Mouse (Mus musculus) forebrain, embryonic 16.5 days (tissue): ENCODE results near the gene Pttg1ip. TPM values are rescaled to one million over a fixed set of nuclear protein-coding genes. Genes with fewer than 3 reads are reported as not detected.
A peak's percentile ranks its signal among the peaks of the same experiment; 100 is the strongest.

Experiments
- ATAC-seq: fragments of 200-750 bp; cut with Nextera tagmentation; 2 replicates; pipeline ENCODE4 v1.8.0; 2017; ENCODE audit warnings: mild to moderate bottlenecking, moderate library complexity
- H3K27ac ChIP-seq: fragments of 300-500 bp; sonication (generic); 2 replicates; pipeline ENCODE4 v1.5.1; 2014; ENCODE audit warnings: low read length, control low read depth
- H3K27me3 ChIP-seq: fragments of 300-500 bp; sonication (generic); replicated peaks from 2 replicates; pipeline ENCODE4 v1.6.1; 2014; ENCODE audit warnings: low read length; ENCODE audit not compliant: control insufficient read depth, insufficient read depth
- H3K36me3 ChIP-seq: fragments of 300-500 bp; sonication (generic); 2 replicates; pipeline ENCODE4 v1.6.1; 2014; ENCODE audit not compliant: control insufficient read depth, insufficient read depth
- H3K4me1 ChIP-seq: fragments of 300-500 bp; sonication (generic); replicated peaks from 2 replicates; pipeline ENCODE4 v1.6.1; 2014; ENCODE audit warnings: low read length; ENCODE audit not compliant: control insufficient read depth, insufficient read depth
- H3K4me2 ChIP-seq: fragments of 300-500 bp; sonication (generic); 2 replicates; pipeline ENCODE4 v1.6.1; 2014; ENCODE audit warnings: mild to moderate bottlenecking, low read length, control low read depth
- H3K4me3 ChIP-seq: fragments of 300-500 bp; sonication (generic); replicated peaks from 2 replicates; pipeline ENCODE4 v1.5.1; 2014; ENCODE audit warnings: mild to moderate bottlenecking, low read length, control low read depth
- H3K9ac ChIP-seq: fragments of 300-500 bp; sonication (generic); replicated peaks from 2 replicates; pipeline ENCODE4 v1.6.1; 2014; ENCODE audit warnings: low read depth, low read length, control low read depth
- H3K9me3 ChIP-seq: fragments of 300-500 bp; sonication (generic); 2 replicates; pipeline ENCODE4 v1.6.1; 2016; ENCODE audit warnings: low read length; ENCODE audit not compliant: control insufficient read depth
- WGBS: fragments of 180-500 bp; shearing (Covaris S2); extraction: QIAGEN DNeasy Blood & Tissue Kit; methylation state at CpG from one replicate; pipeline ENCODE4 v1.1.7; 2014; 5-methylcytosine and 5-hydroxymethylcytosine counted together
- polyA plus RNA-seq: library from polyadenylated mRNA; unstranded; fragments of >200 nt; fragmentation: Nextera tagmentation; extraction: Ambion mirVana; gene quantifications from 2 replicates; pipeline ENCODE4 v1.2.1, GENCODE M21; 2015

Pttg1ip gene
- polyA plus RNA-seq, 1 experiment from 2014 or later, result 73.3 TPM

- Histone ChIP-seq H3K9me3 (no peaks in the 10 kb centered on the region), H3K4me1 (peaks cover 38% of the 10 kb centered on the region), H3K27ac (0 out of 2 replicates have a peak overlapping the region, but pooled peaks have one; percentile 11), H3K4me2 (peak overlapping the region; percentile 81), H3K27me3 (no peaks in the 10 kb centered on the region), H3K4me3 (peak overlapping the region; percentile 99), H3K9ac (0 out of 2 replicates have a peak overlapping the region, but pooled peaks have one; percentile 4), H3K36me3 (0 out of 2 replicates have a peak, but pooled peaks cover 2% of the 10 kb centered on the region)
- ATAC-seq, result no peak
- 90% methylated on average over 10 of the region's 10 CpGs for WGBS
These were observed 42.3 kb downstream of the Pttg1ip start for GRCm38 (mm10) chr10:77623639-77624400.

- no peak overlapping the region for H3K4me2 ChIP-seq
- no peaks in the 10 kb centered on the region for H3K9me3 ChIP-seq
- no peak overlapping the region for H3K9ac ChIP-seq
- no peaks in the 10 kb centered on the region for H3K27me3 ChIP-seq
- no peak overlapping the region for H3K27ac ChIP-seq
- H3K4me3 ChIP-seq, result no peak overlapping the region
- 67% methylated on average over 7 of the region's 7 CpGs for WGBS
- no peak for ATAC-seq
- peaks cover 38% of the 10 kb centered on the region for H3K4me1 ChIP-seq
- H3K36me3 ChIP-seq, result 0 out of 2 replicates have a peak, but pooled peaks cover 2% of the 10 kb centered on the region
These were observed 43.1 kb downstream of the Pttg1ip start for GRCm38 (mm10) chr10:77624570-77624995.

- Histone ChIP-seq H3K4me3 (no peak overlapping the region), H3K9me3 (no peaks in the 10 kb centered on the region), H3K27me3 (no peaks in the 10 kb centered on the region), H3K27ac (no peak overlapping the region), H3K4me2 (no peak overlapping the region), H3K9ac (no peak overlapping the region), H3K4me1 (peaks cover 38% of the 10 kb centered on the region), H3K36me3 (0 out of 2 replicates have a peak, but pooled peaks cover 2% of the 10 kb centered on the region)
- ATAC-seq, result no peak
- 89% methylated on average over 7 of the region's 7 CpGs for WGBS
These were observed 44.5 kb downstream of the Pttg1ip start for GRCm38 (mm10) chr10:77626036-77626435.

- no peak overlapping the region for H3K27ac ChIP-seq
- H3K27me3 ChIP-seq, result no peaks in the 10 kb centered on the region
- no peaks in the 10 kb centered on the region for H3K9me3 ChIP-seq
- WGBS, result 71% methylated on average over 7 of the region's 7 CpGs
- no peak overlapping the region for H3K4me2 ChIP-seq
- H3K36me3 ChIP-seq, result 0 out of 2 replicates have a peak, but pooled peaks cover 2% of the 10 kb centered on the region
- no peak overlapping the region for H3K4me3 ChIP-seq
- H3K4me1 ChIP-seq, result peaks cover 36% of the 10 kb centered on the region
- H3K9ac ChIP-seq, result no peak overlapping the region
- no peak for ATAC-seq
These were observed 45.1 kb downstream of the Pttg1ip start for GRCm38 (mm10) chr10:77626591-77626990.

GRCm38 (mm10) chr10:77627497-77627896, 46.0 kb downstream of the Pttg1ip start:
- no peaks in the 10 kb centered on the region for H3K9me3 ChIP-seq
- no peak overlapping the region for H3K27ac ChIP-seq
- no peak overlapping the region for H3K4me3 ChIP-seq
- H3K36me3 ChIP-seq, result peaks cover 3% of the 10 kb centered on the region; the same call in 1 of the 2 replicates
- no peak overlapping the region for H3K9ac ChIP-seq
- no peaks in the 10 kb centered on the region for H3K27me3 ChIP-seq
- peaks cover 33% of the 10 kb centered on the region for H3K4me1 ChIP-seq
- peak; percentile 70 for ATAC-seq
- 23% methylated on average over 2 of the region's 2 CpGs for WGBS
- H3K4me2 ChIP-seq, result no peak overlapping the region

GRCm38 (mm10) chr10:77629163-77629562, 47.6 kb downstream of the Pttg1ip start:
- WGBS, result 85% methylated on average over 3 of the region's 3 CpGs

GRCm38 (mm10) chr10:77629970-77630369, 48.5 kb downstream of the Pttg1ip start:
- no peak overlapping the region for H3K4me3 ChIP-seq
- WGBS, result 97% methylated on average over 1 of the region's 1 CpGs

More at GRCm38 (mm10) chr10:77629163-77629562, 47.6 kb downstream of the Pttg1ip start:
- Histone ChIP-seq H3K4me1 (peaks cover 19% of the 10 kb centered on the region), H3K36me3 (peaks cover 9% of the 10 kb centered on the region), H3K4me3 (no peak overlapping the region), H3K27me3 (no peaks in the 10 kb centered on the region), H3K27ac (no peak overlapping the region), H3K4me2 (no peak overlapping the region), H3K9ac (no peak overlapping the region), H3K9me3 (no peaks in the 10 kb centered on the region)
- no peak for ATAC-seq

GRCm38 (mm10) chr10:77634016-77634415, 52.5 kb downstream of the Pttg1ip start:
- H3K4me3 ChIP-seq, result no peak overlapping the region
- H3K36me3 ChIP-seq, result peaks cover 7% of the 10 kb centered on the region
- WGBS, result 76% methylated on average over 6 of the region's 6 CpGs
- no peaks in the 10 kb centered on the region for H3K9me3 ChIP-seq
- no peak overlapping the region for H3K9ac ChIP-seq
- no peaks in the 10 kb centered on the region for H3K27me3 ChIP-seq
- H3K4me2 ChIP-seq, result no peak overlapping the region
- H3K27ac ChIP-seq, result no peak overlapping the region
- ATAC-seq, result no peak
- H3K4me1 ChIP-seq, result no peaks in the 10 kb centered on the region

More at GRCm38 (mm10) chr10:77629970-77630369, 48.5 kb downstream of the Pttg1ip start:
- no peak overlapping the region for H3K27ac ChIP-seq
- no peak for ATAC-seq
- peaks cover 11% of the 10 kb centered on the region for H3K4me1 ChIP-seq
- no peaks in the 10 kb centered on the region for H3K9me3 ChIP-seq
- H3K9ac ChIP-seq, result no peak overlapping the region
- no peak overlapping the region for H3K4me2 ChIP-seq
- H3K27me3 ChIP-seq, result no peaks in the 10 kb centered on the region
- peaks cover 9% of the 10 kb centered on the region for H3K36me3 ChIP-seq

GRCm38 (mm10) chr10:77634452-77635231, 53.1 kb downstream of the Pttg1ip start:
- H3K4me3 ChIP-seq, result no peak overlapping the region
- H3K4me2 ChIP-seq, result no peak overlapping the region
- H3K27me3 ChIP-seq, result no peaks in the 10 kb centered on the region
- H3K27ac ChIP-seq, result no peak overlapping the region
- no peak for ATAC-seq
- WGBS, result 58% methylated on average over 13 of the region's 13 CpGs
- H3K4me1 ChIP-seq, result no peaks in the 10 kb centered on the region
- no peak overlapping the region for H3K9ac ChIP-seq
- H3K9me3 ChIP-seq, result no peaks in the 10 kb centered on the region
- peaks cover 7% of the 10 kb centered on the region for H3K36me3 ChIP-seq
